Mouse (Mus musculus): ENCODE results near the gene Ucn3. TPM values are rescaled to one million over a fixed set of nuclear protein-coding genes. Genes with fewer than 3 reads are reported as not detected.
A peak's percentile ranks its signal among the peaks of the same experiment; 100 is the strongest.

Gene Ucn3
- polyA plus RNA-seq, 1 experiment from 2014 or later = not detected

DNA sequence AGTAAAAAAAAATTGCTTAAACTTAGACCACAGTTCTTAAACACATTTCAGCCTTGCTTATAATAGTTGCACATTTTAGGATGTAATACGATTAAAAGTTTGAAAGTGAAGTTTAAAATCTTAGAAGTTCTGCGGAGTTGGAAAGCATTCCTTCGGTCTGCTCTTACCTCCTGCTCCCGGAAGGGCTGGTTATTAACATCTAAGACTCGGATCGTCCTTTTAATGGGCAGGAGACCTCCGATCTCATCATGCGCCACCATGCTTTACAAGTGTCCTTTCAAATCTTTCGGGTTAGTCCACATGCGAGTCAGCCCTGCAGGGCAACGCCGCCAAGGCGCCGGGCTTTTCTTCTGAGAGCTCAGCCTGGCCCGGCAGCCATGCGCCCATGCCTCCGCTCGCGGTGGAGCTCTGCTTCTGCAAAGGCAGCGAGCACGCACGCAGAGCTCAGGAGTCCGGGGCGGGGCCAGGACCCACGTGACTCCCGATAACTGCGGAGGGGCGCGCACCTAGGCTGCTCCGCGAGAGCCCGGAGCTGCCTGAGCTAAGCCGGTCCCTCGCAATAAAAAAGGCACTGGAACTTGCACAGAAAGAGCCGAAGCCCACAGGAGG is 51.9 kb downstream of the Ucn3 start:
- H3K4me1 ChIP-seq (ENCODE audit: insufficient read depth) = 0 out of 2 replicates have a peak, but pooled peaks cover 3% of the 10 kb centered on the region
- H3K9me3 ChIP-seq (ENCODE audit: low read depth, low read length) = no peaks in the 10 kb centered on the region
- ATAC-seq (ENCODE audit: insufficient read depth) = peak; percentile 98
- TF ChIP-seq CTCF (IDR thresholded peaks at IDR 0.05; ENCODE audit: low read depth) = no peak
- DNase-seq = peak; percentile 96
- H3K4me3 ChIP-seq (ENCODE audit: low read depth, low read length) = peak overlapping the region; percentile 57
- peak overlapping the region; percentile 59 for H3K4me2 ChIP-seq
- no peaks in the 10 kb centered on the region for H3K27me3 ChIP-seq (ENCODE audit: insufficient read depth, low read length)
- peaks cover 8% of the 10 kb centered on the region for H3K36me3 ChIP-seq (ENCODE audit: insufficient read depth)
- peak overlapping the region; percentile 84 for H3K27ac ChIP-seq (ENCODE audit: low read depth)
- under 1% methylated on average over 35 of the region's 35 CpGs for WGBS
- peak overlapping the region; percentile 69 for H3K9ac ChIP-seq

DNA sequence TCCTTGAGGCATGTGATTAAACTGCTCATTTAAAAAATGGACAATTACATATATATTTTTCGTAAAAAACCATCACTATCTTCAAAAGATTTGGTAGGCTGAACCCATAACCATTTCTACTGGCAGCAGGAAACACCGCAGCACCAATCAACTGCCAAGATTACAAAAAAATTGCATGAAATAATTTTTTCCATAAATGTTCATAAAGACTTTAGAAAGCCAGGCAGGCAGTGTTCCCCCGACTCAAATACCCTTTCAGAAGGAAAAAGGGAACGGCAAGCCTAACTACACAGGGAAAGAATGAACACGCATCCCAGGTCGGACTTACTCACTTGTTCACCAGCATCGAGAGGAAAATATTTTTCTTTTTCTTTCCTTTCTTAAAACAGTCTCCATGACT is 52.5 kb downstream of the Ucn3 start:
- Histone ChIP-seq H3K27me3 (ENCODE audit: insufficient read depth, low read length) (no peaks in the 10 kb centered on the region), H3K9ac (peak overlapping the region; percentile 69), H3K4me2 (peak overlapping the region; percentile 59), H3K36me3 (ENCODE audit: insufficient read depth) (peaks cover 14% of the 10 kb centered on the region), H3K4me1 (ENCODE audit: insufficient read depth) (0 out of 2 replicates have a peak, but pooled peaks cover 3% of the 10 kb centered on the region), H3K9me3 (ENCODE audit: low read depth, low read length) (no peaks in the 10 kb centered on the region), H3K27ac (ENCODE audit: low read depth) (no peak overlapping the region), H3K4me3 (ENCODE audit: low read depth, low read length) (peak overlapping the region; percentile 57)
- TF ChIP-seq CTCF (IDR thresholded peaks at IDR 0.05; ENCODE audit: low read depth) = no peak
- no peak for ATAC-seq (ENCODE audit: insufficient read depth)
- WGBS = 4% methylated on average over 7 of the region's 7 CpGs
- peak; percentile 44 for DNase-seq

DNA sequence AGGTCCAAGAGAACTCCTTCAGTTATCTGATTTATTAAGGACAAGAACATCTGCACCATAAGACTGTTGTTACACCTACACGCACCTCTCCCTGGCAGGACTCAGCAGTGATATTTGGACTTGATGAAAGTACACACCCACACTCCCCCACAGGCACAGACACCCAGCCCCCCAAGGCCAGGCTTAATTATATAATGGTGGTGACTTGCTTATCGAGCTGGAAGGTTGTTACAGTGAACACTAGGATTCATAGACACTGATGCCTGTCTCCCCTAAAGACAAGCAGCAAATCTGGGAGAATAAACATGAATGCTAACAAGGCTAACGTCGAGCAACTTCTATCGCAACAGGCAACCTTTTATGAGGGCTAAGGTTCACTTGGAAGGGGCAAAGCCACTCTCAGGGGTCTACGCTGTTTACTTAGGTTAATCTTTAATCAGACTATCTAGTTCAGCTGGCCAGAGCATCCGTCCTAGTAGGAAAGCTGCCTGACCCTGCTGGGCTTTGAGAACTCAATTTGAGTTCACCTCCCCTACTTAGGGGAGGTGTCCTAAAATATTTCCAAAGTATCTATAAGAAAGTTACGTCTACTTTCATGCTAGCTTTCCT is 53.6 kb downstream of the Ucn3 start:
- Histone ChIP-seq H3K4me1 (ENCODE audit: insufficient read depth) (0 out of 2 replicates have a peak, but pooled peaks cover 3% of the 10 kb centered on the region), H3K4me3 (ENCODE audit: low read depth, low read length) (peak overlapping the region; percentile 57), H3K36me3 (ENCODE audit: insufficient read depth) (peaks cover 24% of the 10 kb centered on the region), H3K27ac (ENCODE audit: low read depth) (no peak overlapping the region), H3K27me3 (ENCODE audit: insufficient read depth, low read length) (no peaks in the 10 kb centered on the region), H3K9me3 (ENCODE audit: low read depth, low read length) (no peaks in the 10 kb centered on the region), H3K4me2 (peak overlapping the region; percentile 59), H3K9ac (peak overlapping the region; percentile 69)
- no peak for TF ChIP-seq CTCF (IDR thresholded peaks at IDR 0.05; ENCODE audit: low read depth)
- ATAC-seq (ENCODE audit: insufficient read depth) (no peak), DNase-seq (no peak)
- 19% methylated on average over 8 of the region's 8 CpGs for WGBS

Small RNA genes lying within 50 kb of the gene (microRNA-seq; reads per million reads assigned to microRNA genes)
- not detected for gene Gm22460 (ENCODE audit: borderline number of aligned reads)

Other genes with a start within 250 kb of the Ucn3 start
- gene Calml3, start 141.0 kb downstream of the Ucn3 start, polyA plus RNA-seq (2014; fragmentation: Nextera tagmentation; extraction: Ambion mirVana) = 0.18 TPM in 1 of 2 replicates, not detected in the other
- gene Calm4, start 107.6 kb downstream of the Ucn3 start, polyA plus RNA-seq (2014; fragmentation: Nextera tagmentation; extraction: Ambion mirVana) = not detected in 2 replicates
- not detected in 2 replicates for gene Calm5, start 91.2 kb downstream of the Ucn3 start, polyA plus RNA-seq (2014; fragmentation: Nextera tagmentation; extraction: Ambion mirVana)
- gene Net1, start 27.1 kb downstream of the Ucn3 start, polyA plus RNA-seq (2014; fragmentation: Nextera tagmentation; extraction: Ambion mirVana) = 71.4 and 74.5 TPM in 2 replicates
- not detected in 2 replicates for gene Tubal3, start 27.1 kb downstream of the Ucn3 start, polyA plus RNA-seq (2014; fragmentation: Nextera tagmentation; extraction: Ambion mirVana)
- 0.70 and 0.92 TPM in 2 replicates for gene Akr1c14, start 103.7 kb upstream of the Ucn3 start, polyA plus RNA-seq (2014; fragmentation: Nextera tagmentation; extraction: Ambion mirVana)
- gene Akr1c18, start 205.3 kb upstream of the Ucn3 start, polyA plus RNA-seq (2014; fragmentation: Nextera tagmentation; extraction: Ambion mirVana) = 0.22 and 0.57 TPM in 2 replicates
- gene Akr1c13, start 245.8 kb upstream of the Ucn3 start, polyA plus RNA-seq (2014; fragmentation: Nextera tagmentation; extraction: Ambion mirVana) = 3.8 and 4.4 TPM in 2 replicates

All from lung, embryonic 14.5 days (tissue).